Mouse (Mus musculus) forebrain, embryonic 15.5 days (tissue): ENCODE measurements around the gene 1110051M20Rik. TPM values are rescaled to one million over a fixed set of nuclear protein-coding genes. Genes with fewer than 3 reads are reported as not detected.

ENCODE experiments used
- ATAC-seq: fragments of 200-750 bp; cut with Nextera tagmentation; replicated peaks from 2 replicates; pipeline ENCODE4 v1.8.0; 2017; ENCODE audit warnings: mild to moderate bottlenecking, moderate TSS enrichment, moderate library complexity
- H3K27ac ChIP-seq: fragments of 300-500 bp; sonication (generic); replicated peaks from 2 replicates; pipeline ENCODE4 v1.5.1; 2015; ENCODE audit warnings: mild to moderate bottlenecking, inconsistent platforms
- H3K27me3 ChIP-seq: fragments of 300-500 bp; sonication (generic); 2 replicates; pipeline ENCODE4 v1.6.1; 2015; ENCODE audit warnings: inconsistent platforms
- H3K36me3 ChIP-seq: fragments of 300-500 bp; sonication (generic); 2 replicates; pipeline ENCODE4 v1.6.1; 2015; ENCODE audit warnings: mild to moderate bottlenecking, inconsistent platforms
- H3K4me1 ChIP-seq: fragments of 300-500 bp; sonication (generic); 2 replicates; pipeline ENCODE4 v1.6.1; 2015; ENCODE audit warnings: inconsistent platforms
- H3K4me2 ChIP-seq: fragments of 300-500 bp; sonication (generic); replicated peaks from 2 replicates; pipeline ENCODE4 v1.6.1; 2015; ENCODE audit warnings: mild to moderate bottlenecking, inconsistent platforms
- H3K4me3 ChIP-seq: fragments of 300-500 bp; sonication (generic); 2 replicates; pipeline ENCODE4 v1.5.1; 2015; ENCODE audit warnings: mild to moderate bottlenecking, inconsistent platforms
- H3K9ac ChIP-seq: fragments of 300-500 bp; sonication (generic); replicated peaks from 2 replicates; pipeline ENCODE4 v1.6.1; 2015; ENCODE audit warnings: mild to moderate bottlenecking, inconsistent platforms
- H3K9me3 ChIP-seq: fragments of 300-500 bp; sonication (generic); 2 replicates; pipeline ENCODE4 v1.6.1; 2016; ENCODE audit warnings: inconsistent platforms
- WGBS: fragments of 180-500 bp; shearing (Covaris S2); methylation state at CpG from one replicate; pipeline ENCODE4 v1.1.7; 2015; ENCODE audit warnings: mixed read lengths; 5-methylcytosine and 5-hydroxymethylcytosine counted together
- polyA plus RNA-seq: library from polyadenylated mRNA; unstranded; fragments of >200 nt; fragmentation: Nextera tagmentation; extraction: Ambion mirVana; gene quantifications from 2 replicates; pipeline ENCODE4 v1.2.1, GENCODE M21; 2015

Gene 1110051M20Rik
- polyA plus RNA-seq, 1 experiment from 2014 or later = 168 TPM

- Histone ChIP-seq H3K4me1 (peaks cover 30% of the 10 kb centered on the region), H3K27ac (peak overlapping the region; percentile 79; the same call in 1 of the 2 replicates), H3K27me3 (no peaks in the 10 kb centered on the region), H3K4me2 (peak overlapping the region; percentile 95), H3K4me3 (peak overlapping the region; percentile 67), H3K9me3 (no peaks in the 10 kb centered on the region), H3K9ac (no peak overlapping the region), H3K36me3 (no peaks in the 10 kb centered on the region)
- 44% methylated on average over 9 of the region's 9 CpGs for WGBS
- ATAC-seq = 0 out of 2 replicates have a peak, but pooled peaks have one; percentile 5
Observed at GRCm38 (mm10) chr2:91456491-91457100, 12.1 kb upstream of the 1110051M20Rik start.

- 6% methylated on average over 4 of the region's 4 CpGs for WGBS
- no peak for ATAC-seq
Observed at GRCm38 (mm10) chr2:91455826-91456225, 11.3 kb upstream of the 1110051M20Rik start.

GRCm38 (mm10) chr2:91454434-91454833, 9.9 kb upstream of the 1110051M20Rik start:
- Histone ChIP-seq H3K9me3 (no peaks in the 10 kb centered on the region), H3K27me3 (no peaks in the 10 kb centered on the region), H3K36me3 (no peaks in the 10 kb centered on the region), H3K4me3 (no peak overlapping the region), H3K27ac (no peak overlapping the region), H3K4me2 (no peak overlapping the region), H3K4me1 (peaks cover 27% of the 10 kb centered on the region), H3K9ac (no peak overlapping the region)
- no peak for ATAC-seq
- 91% methylated on average over 3 of the region's 3 CpGs for WGBS

More at GRCm38 (mm10) chr2:91455826-91456225, 11.3 kb upstream of the 1110051M20Rik start:
- Histone ChIP-seq H3K27me3 (no peaks in the 10 kb centered on the region), H3K9ac (no peak overlapping the region), H3K4me2 (no peak overlapping the region), H3K4me3 (no peak overlapping the region), H3K36me3 (no peaks in the 10 kb centered on the region), H3K4me1 (peaks cover 30% of the 10 kb centered on the region), H3K9me3 (no peaks in the 10 kb centered on the region), H3K27ac (no peak overlapping the region)

- H3K9me3 ChIP-seq = no peaks in the 10 kb centered on the region
- H3K4me1 ChIP-seq = peaks cover 17% of the 10 kb centered on the region
- H3K27me3 ChIP-seq = no peaks in the 10 kb centered on the region
- H3K36me3 ChIP-seq = no peaks in the 10 kb centered on the region
- ATAC-seq = no peak
- H3K4me2 ChIP-seq = no peak overlapping the region
- H3K9ac ChIP-seq = no peak overlapping the region
- WGBS = 84% methylated on average over 9 of the region's 9 CpGs
- H3K4me3 ChIP-seq = no peak overlapping the region
- H3K27ac ChIP-seq = no peak overlapping the region
Observed at GRCm38 (mm10) chr2:91453231-91454075, 8.9 kb upstream of the 1110051M20Rik start.

- ATAC-seq = no peak
- no peaks in the 10 kb centered on the region for H3K9me3 ChIP-seq
- no peak overlapping the region for H3K4me2 ChIP-seq
- no peak overlapping the region for H3K9ac ChIP-seq
- H3K4me3 ChIP-seq = no peak overlapping the region
- no peak overlapping the region for H3K27ac ChIP-seq
- 72% methylated on average over 8 of the region's 8 CpGs for WGBS
- H3K27me3 ChIP-seq = no peaks in the 10 kb centered on the region
- H3K36me3 ChIP-seq = no peaks in the 10 kb centered on the region
- H3K4me1 ChIP-seq = peaks cover 9% of the 10 kb centered on the region; the same call in 1 of the 2 replicates
Observed at GRCm38 (mm10) chr2:91452658-91453057, 8.2 kb upstream of the 1110051M20Rik start.

- Histone ChIP-seq H3K36me3 (no peaks in the 10 kb centered on the region), H3K27me3 (no peaks in the 10 kb centered on the region), H3K4me2 (no peak overlapping the region), H3K4me3 (no peak overlapping the region), H3K9ac (no peak overlapping the region), H3K9me3 (no peaks in the 10 kb centered on the region), H3K4me1 (no peaks in the 10 kb centered on the region), H3K27ac (no peak overlapping the region)
- 76% methylated on average over 9 of the region's 9 CpGs for WGBS
- ATAC-seq = no peak
Observed at GRCm38 (mm10) chr2:91450316-91450715, 5.8 kb upstream of the 1110051M20Rik start.

- no peaks in the 10 kb centered on the region for H3K9me3 ChIP-seq
- H3K9ac ChIP-seq = no peak overlapping the region
- WGBS = 53% methylated on average over 1 of the region's 1 CpGs
- no peak overlapping the region for H3K27ac ChIP-seq
- H3K4me2 ChIP-seq = no peak overlapping the region
- H3K4me1 ChIP-seq = no peaks in the 10 kb centered on the region
- H3K27me3 ChIP-seq = no peaks in the 10 kb centered on the region
- H3K4me3 ChIP-seq = no peak overlapping the region
- H3K36me3 ChIP-seq = no peaks in the 10 kb centered on the region
- no peak for ATAC-seq
Observed at GRCm38 (mm10) chr2:91449662-91450061, 5.2 kb upstream of the 1110051M20Rik start.

- no peaks in the 10 kb centered on the region for H3K36me3 ChIP-seq
- 67% methylated on average over 1 of the region's 1 CpGs for WGBS
- H3K9ac ChIP-seq = no peak overlapping the region
- ATAC-seq = no peak
- no peaks in the 10 kb centered on the region for H3K27me3 ChIP-seq
- H3K27ac ChIP-seq = no peak overlapping the region
- H3K4me2 ChIP-seq = no peak overlapping the region
- H3K4me1 ChIP-seq = peaks cover 31% of the 10 kb centered on the region
- H3K9me3 ChIP-seq = no peaks in the 10 kb centered on the region
- H3K4me3 ChIP-seq = no peak overlapping the region
Observed at GRCm38 (mm10) chr2:91442241-91442640, 2.3 kb downstream of the 1110051M20Rik start.

GRCm38 (mm10) chr2:91441715-91442114, 2.8 kb downstream of the 1110051M20Rik start:
- 56% methylated on average over 2 of the region's 2 CpGs for WGBS
- Histone ChIP-seq H3K9me3 (no peaks in the 10 kb centered on the region), H3K27ac (no peak overlapping the region), H3K4me1 (peaks cover 37% of the 10 kb centered on the region), H3K27me3 (no peaks in the 10 kb centered on the region), H3K4me3 (no peak overlapping the region), H3K9ac (no peak overlapping the region), H3K36me3 (no peaks in the 10 kb centered on the region), H3K4me2 (no peak overlapping the region)
- ATAC-seq = no peak

- Histone ChIP-seq H3K27ac (no peak overlapping the region), H3K27me3 (no peaks in the 10 kb centered on the region), H3K4me3 (no peak overlapping the region), H3K4me2 (no peak overlapping the region), H3K36me3 (no peaks in the 10 kb centered on the region), H3K9ac (no peak overlapping the region), H3K9me3 (no peaks in the 10 kb centered on the region), H3K4me1 (peaks cover 44% of the 10 kb centered on the region)
- ATAC-seq = no peak
- WGBS = 85% methylated on average over 5 of the region's 5 CpGs
Observed at GRCm38 (mm10) chr2:91440686-91441085, 3.8 kb downstream of the 1110051M20Rik start.

GRCm38 (mm10) chr2:91439876-91440275, 4.6 kb downstream of the 1110051M20Rik start:
- ATAC-seq = no peak
- no peaks in the 10 kb centered on the region for H3K9me3 ChIP-seq
- no peak overlapping the region for H3K9ac ChIP-seq
- WGBS = 21% methylated on average over 1 of the region's 1 CpGs
- no peaks in the 10 kb centered on the region for H3K27me3 ChIP-seq
- H3K4me3 ChIP-seq = no peak overlapping the region
- no peak overlapping the region for H3K27ac ChIP-seq
- no peaks in the 10 kb centered on the region for H3K36me3 ChIP-seq
- peaks cover 44% of the 10 kb centered on the region for H3K4me1 ChIP-seq
- H3K4me2 ChIP-seq = no peak overlapping the region

- Histone ChIP-seq H3K27ac (no peak overlapping the region), H3K4me2 (no peak overlapping the region), H3K36me3 (no peaks in the 10 kb centered on the region), H3K4me3 (no peak overlapping the region), H3K4me1 (peaks cover 44% of the 10 kb centered on the region), H3K27me3 (no peaks in the 10 kb centered on the region), H3K9ac (no peak overlapping the region), H3K9me3 (no peaks in the 10 kb centered on the region)
- no peak for ATAC-seq
- 86% methylated on average over 10 of the region's 10 CpGs for WGBS
Observed at GRCm38 (mm10) chr2:91439271-91439670, 5.2 kb downstream of the 1110051M20Rik start.
